Mouse (Mus musculus): ENCODE results near the gene Tmem199.
A peak's percentile ranks its signal among the peaks of the same experiment; 100 is the strongest.

Gene Tmem199

GRCm38 (mm10) chr11:78523241-78523955, 11.4 kb upstream of the Tmem199 start:
- DNase-seq: no peak

- no peak for DNase-seq
These were observed 10.6 kb upstream of the Tmem199 start for GRCm38 (mm10) chr11:78522481-78522997.

- no peak for DNase-seq
These were observed 9.9 kb upstream of the Tmem199 start for GRCm38 (mm10) chr11:78521880-78522279.

- no peak for DNase-seq
These were observed 7.0 kb upstream of the Tmem199 start for GRCm38 (mm10) chr11:78518931-78519330.

- no peak for DNase-seq
These were observed 3.8 kb upstream of the Tmem199 start for GRCm38 (mm10) chr11:78515549-78516325.

- no peak for DNase-seq
These were observed 1.3 kb upstream of the Tmem199 start for GRCm38 (mm10) chr11:78513106-78513790.

- peak; percentile 38 for DNase-seq
These were observed 2.8 kb downstream of the Tmem199 start for GRCm38 (mm10) chr11:78509148-78509547.

- DNase-seq: no peak
These were observed 6.5 kb downstream of the Tmem199 start for GRCm38 (mm10) chr11:78505430-78505829.

GRCm38 (mm10) chr11:78502909-78503650, 8.9 kb downstream of the Tmem199 start, which contains the start of gene Sebox:
Gene Sebox, plus strand, starts transcription at chr11:78503447.
- no peak for DNase-seq

- no peak for DNase-seq
These were observed 10.4 kb downstream of the Tmem199 start for GRCm38 (mm10) chr11:78501529-78501928.

GRCm38 (mm10) chr11:78500623-78501202, 11.3 kb downstream of the Tmem199 start:
- no peak for DNase-seq

- DNase-seq: no peak
These were observed 12.4 kb downstream of the Tmem199 start for GRCm38 (mm10) chr11:78499543-78499942.

GRCm38 (mm10) chr11:78499004-78499403, 13.0 kb downstream of the Tmem199 start, which contains the start of gene Vtn:
Gene Vtn, plus strand, starts transcription at chr11:78499091.
- no peak for DNase-seq

GRCm38 (mm10) chr11:78497544-78498522, 14.1 kb downstream of the Tmem199 start, which contains the start of gene Sarm1:
Gene Sarm1, minus strand, starts transcription at chr11:78497754.
- peak; percentile 99 for DNase-seq

GRCm38 (mm10) chr11:78497071-78497541, 14.9 kb downstream of the Tmem199 start:
- DNase-seq: peak; percentile 40

GRCm38 (mm10) chr11:78495904-78496303, 16.1 kb downstream of the Tmem199 start:
- DNase-seq: peak; percentile 35

- DNase-seq: peak; percentile 47
These were observed 21.2 kb downstream of the Tmem199 start for GRCm38 (mm10) chr11:78490781-78491241.

GRCm38 (mm10) chr11:78488168-78488567, 23.8 kb downstream of the Tmem199 start:
- DNase-seq: peak; percentile 65

GRCm38 (mm10) chr11:78483639-78484038, 28.3 kb downstream of the Tmem199 start:
- no peak for DNase-seq

GRCm38 (mm10) chr11:78475289-78475688, 36.7 kb downstream of the Tmem199 start:
- no peak for DNase-seq

All from thymus, postnatal 14 days (tissue).